Mouse (Mus musculus) frontal cortex, adult 2 months (tissue): Measurements from ENCODE around the gene Wfdc5. TPM values are rescaled to one million over a fixed set of nuclear protein-coding genes. Genes with fewer than 3 reads are reported as not detected.
"Not testable (repeated sequence)": the region's sequence is repeated elsewhere in the genome, so short reads cannot be mapped to it uniquely, and the experiment has no call there.

Source experiments
- DNase-seq, 2 experiments: peaks; one replicate each; pipeline ENCODE4 v3.0.0; 2022; ENCODE audit warnings: low spot score in 1 of 2; ENCODE audit errors: extremely low spot score in 1 of 2
- polyA plus RNA-seq: library from polyadenylated mRNA; depleted of rRNA; stranded (reverse); fragments of >200 nt; gene quantifications from 2 replicates; pipeline ENCODE4 v1.2.3, GENCODE M21; 2012; rRNA removed

Gene Wfdc5
- not detected in 2 replicates for polyA plus RNA-seq

DNA sequence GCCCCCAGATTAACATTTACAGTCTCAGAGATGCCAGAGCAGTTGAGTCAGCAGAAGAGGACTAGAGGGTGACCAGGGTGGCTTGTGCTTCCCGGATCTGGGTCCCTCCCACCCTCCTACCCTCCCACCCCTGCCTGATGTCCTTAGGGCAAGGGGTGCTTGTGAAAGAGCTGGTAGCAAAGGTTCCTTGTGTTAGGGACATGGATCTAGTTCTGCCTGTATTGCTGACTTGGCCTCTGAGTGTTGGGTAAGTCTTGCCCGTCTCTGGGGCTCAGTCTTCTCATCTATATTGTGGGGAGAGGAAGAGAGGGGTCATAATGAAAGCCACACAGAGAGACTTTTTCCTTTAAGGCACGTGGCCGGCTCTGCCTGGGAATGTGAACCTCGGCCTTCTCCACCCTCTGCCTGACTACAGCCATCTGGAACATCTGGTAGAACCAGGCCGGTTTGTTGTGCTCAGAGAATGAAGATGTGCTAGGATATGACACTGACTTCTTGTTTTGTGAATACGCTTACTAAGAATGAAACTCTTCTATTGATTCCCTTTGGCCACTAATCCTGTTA, at the start of gene Wfdc5:
Gene Wfdc5 (minus strand): TSS at position 51 of the 564 bp plus-strand sequence.
- no peak for DNase-seq

DNA sequence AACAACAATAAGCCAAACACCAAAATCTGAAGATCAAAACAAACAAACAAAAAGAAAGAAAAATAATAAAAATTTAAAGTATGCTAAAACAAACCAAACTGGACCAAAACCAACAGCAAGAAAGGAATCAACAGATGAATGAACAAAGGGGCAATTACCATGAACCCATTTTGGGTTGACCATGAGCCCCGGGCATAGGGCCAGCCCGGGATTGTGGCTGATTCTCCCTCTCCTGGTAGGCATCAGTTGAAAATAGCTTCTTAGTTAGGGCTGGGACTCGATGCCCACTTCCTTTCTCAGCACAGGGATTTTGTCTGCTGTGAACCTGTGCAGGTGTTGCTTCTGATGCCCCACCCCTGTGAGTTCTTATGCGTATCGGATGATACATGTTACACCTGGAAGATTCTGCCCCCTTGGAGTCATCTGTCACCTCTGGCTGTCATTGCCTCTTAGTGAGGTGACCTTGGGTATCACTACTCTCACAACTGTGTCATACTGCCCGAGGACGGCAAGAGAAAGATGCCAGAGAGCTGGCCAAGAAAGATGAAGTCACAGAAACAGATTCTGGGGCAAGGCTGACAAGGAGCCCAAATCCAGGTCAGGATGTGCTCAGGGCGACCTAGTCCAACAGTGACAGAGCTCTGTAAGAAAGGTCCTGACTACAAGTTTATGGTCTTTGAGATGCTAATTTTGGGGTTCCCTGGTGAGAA, 46.0 kb upstream of the Wfdc5 start:
- no peak for DNase-seq

DNA sequence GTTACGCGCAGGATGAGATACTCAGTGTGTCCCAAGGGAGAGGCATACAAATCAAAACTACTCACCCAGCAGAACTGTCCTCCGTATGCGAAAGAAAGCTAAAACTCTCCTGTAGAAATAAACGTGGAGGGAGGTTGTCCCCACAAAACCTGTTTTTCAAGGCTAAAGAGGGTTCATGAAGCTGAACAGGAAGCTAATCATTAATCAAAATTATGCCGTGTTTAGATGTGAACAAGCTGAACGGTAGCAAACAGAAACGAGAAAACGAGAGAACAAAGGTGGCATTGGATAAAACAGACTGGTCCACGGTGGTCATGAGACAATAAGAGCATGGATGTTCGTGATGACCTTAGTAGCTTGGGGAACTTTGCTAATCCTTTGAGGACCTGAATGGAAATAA, 39.0 kb upstream of the Wfdc5 start, which contains the start of gene Wfdc15b:
Gene Wfdc15b (minus strand): TSS at position 139 of the 400 bp plus-strand sequence.
- DNase-seq, result no peak

DNA sequence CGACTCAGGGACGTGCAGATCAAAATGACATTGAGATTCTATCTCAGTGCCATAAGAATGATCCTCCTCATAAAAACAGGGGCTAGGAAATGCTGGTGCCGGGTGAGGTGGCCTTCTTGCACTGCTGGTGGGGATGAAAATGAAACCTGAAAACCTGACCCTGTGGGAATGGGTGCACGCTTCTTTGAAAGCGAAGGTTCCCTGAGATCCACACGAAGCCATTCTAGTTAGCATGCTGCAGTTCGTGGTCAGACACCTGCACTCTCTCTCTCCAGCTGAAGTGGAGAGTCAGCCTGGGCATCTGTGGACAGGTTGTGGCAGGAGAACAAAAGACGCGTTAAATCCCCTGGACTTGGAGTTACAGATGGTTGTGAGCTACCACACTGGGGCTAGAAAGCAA, 36.8 kb upstream of the Wfdc5 start:
- DNase-seq, result no peak

DNA sequence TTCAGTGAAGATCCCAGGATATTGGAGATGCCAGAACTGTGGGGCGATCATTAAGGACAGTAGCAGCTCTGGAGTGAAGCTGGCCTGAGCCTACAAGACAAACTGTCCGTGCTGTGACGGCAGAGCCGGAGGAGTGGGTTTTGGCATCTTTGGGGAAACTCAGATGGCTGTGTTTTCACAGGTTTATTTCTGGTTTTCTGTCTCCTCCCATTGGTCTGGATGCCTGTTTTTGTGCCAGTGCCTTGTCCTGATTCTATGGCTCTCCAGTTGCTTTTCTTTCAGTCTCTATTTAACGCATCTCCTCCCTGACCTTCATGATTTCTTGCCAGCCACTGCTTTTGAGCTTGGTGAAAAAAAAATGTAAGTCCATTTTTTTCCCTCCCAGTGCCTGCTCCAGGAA, 30.2 kb upstream of the Wfdc5 start:
- peak; percentile 4 to 45 for DNase-seq

DNA sequence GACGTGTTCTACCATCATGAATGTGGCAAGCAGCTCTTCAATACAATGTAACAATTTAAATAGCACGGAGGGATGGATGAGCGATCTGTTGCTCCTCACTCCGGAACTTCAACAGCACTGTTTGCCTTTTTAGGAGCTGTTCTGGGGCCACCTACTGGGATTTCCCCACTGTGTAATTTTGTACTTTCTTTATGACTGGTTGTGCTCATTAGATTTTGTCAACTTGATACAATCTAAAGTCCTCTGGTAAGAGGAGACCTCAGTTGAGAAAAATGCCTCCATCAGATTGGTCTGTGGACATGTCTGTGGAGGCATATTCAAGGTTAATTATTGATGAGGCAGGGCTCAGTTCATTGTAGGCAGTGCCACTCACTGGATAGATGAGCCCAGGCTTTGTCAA, 28.4 kb upstream of the Wfdc5 start:
- DNase-seq, result no peak

DNA sequence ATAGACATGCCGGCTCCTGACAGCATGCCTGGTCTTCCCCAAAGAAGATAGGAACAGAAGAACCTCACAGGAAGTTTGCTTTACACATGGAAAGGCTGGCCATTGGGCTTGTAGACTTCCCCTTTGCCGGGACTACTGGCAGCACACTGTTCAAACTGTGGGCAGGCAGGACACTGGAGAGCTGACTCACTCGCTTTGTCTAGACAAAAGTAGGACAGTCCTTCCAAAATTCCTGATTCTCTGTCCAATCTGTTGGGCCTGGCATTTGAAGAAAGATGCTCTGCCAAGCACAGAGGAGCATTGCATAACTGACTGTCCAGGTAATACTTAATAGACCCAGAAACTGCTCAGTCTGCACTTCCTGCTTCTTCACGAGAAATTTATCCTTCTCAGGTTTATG, 24.1 kb upstream of the Wfdc5 start:
- peak in 1 of 2 experiments; percentile 26 for DNase-seq

DNA sequence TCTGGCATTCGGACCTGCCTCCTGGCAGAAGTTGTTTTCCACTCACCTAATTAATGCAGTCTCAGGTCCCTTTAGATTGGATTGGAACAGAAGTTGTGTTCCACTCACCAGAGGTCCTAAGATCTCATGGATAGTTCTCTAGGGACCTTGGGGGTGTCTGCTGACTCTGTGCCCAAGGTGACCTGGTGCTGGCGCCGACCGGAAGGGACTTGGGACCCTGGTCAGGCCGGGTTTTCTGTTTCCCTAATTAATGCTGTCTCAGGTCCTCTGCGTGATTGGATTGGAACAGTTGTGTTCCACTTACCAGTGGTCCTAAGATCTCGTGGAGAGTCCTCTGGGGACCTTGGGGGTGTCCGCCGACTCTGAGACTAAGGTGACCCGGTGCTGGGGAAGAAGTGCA, 23.5 kb upstream of the Wfdc5 start:
- not testable (repeated sequence) for DNase-seq

DNA sequence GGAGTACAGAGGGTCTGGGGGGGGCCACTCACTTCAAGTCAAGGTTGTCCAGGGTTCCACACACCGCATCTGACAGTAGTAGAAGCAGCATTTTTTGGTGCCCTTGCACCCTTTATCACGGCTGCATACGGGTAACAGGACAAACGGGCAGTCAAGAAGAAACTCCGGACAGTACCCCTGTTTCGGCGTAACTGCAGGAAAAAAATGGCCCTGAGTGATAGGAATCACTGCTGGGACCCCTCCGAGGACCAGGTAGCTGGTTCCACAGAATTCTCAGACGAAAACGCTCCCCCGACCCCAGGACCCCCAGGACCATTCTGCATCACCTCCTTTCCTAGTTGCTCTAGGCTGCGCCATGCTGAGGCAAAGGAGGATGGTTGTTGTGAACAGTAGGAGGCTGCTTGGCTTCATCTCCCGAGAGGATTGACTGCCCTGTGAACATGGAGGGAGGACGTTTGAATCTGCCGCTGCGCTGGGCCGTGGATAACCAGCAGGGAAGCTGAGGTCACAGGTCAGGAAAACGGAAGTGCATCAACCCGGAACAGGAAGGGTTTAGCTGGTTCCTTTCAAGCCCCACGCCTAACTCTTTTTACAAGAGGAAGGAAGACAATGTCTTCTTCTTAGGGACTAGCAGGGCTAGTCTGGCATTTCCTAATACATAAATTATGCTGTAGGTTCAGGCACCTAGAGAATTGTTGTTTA, 17.2 kb upstream of the Wfdc5 start, which contains the start of gene Wfdc15a:
Gene Wfdc15a (minus strand): TSS at position 505 of the 702 bp plus-strand sequence.
- no peak for DNase-seq

DNA sequence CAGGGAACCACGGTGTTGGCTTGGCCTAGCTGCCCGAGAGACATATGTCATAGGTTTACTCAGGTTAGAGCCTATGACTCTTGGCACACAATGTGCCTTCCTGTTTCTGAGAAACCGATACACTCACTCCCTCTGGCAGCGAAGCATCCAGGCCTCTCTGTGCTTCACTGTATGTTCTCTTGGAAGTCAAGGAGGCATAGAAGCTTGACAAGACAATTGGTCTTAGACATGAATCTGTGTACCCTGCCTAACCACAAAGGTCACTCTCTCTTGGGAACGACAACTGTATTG, 14.1 kb upstream of the Wfdc5 start:
- no peak for DNase-seq

DNA sequence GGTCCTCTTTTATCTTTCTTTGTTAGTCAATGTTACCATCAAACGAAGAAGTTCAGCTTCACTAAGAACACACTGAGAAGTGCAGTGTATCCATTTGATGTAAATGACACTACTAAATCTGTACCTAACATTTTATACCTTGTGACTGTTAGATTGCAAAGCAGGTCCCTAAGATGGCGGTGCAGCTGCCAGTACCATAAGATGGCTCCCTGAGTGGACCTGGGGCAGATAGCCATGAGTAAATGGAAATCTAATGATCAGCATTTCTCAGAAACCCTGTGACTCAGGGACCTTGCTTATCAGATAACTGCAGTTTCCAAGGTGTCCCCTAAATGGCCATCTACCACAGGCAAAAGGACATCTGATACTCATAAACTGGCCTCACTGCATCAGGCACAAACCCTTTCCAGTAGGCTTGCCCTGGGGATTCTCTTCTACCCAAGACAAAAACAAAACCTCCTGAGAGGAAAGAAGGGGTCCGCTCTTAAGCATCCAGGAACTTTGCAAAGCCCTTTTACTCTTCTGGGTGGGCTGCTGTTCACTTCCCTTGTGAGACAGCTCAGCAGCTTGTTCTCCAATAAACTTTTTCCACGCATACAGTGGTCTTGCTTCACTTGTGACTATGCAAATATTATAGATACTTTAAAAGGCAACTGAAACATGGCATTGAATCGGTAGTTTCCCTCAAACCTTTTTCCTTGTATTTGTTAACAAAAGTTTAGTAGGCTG, 13.6 kb upstream of the Wfdc5 start:
- no peak for DNase-seq

DNA sequence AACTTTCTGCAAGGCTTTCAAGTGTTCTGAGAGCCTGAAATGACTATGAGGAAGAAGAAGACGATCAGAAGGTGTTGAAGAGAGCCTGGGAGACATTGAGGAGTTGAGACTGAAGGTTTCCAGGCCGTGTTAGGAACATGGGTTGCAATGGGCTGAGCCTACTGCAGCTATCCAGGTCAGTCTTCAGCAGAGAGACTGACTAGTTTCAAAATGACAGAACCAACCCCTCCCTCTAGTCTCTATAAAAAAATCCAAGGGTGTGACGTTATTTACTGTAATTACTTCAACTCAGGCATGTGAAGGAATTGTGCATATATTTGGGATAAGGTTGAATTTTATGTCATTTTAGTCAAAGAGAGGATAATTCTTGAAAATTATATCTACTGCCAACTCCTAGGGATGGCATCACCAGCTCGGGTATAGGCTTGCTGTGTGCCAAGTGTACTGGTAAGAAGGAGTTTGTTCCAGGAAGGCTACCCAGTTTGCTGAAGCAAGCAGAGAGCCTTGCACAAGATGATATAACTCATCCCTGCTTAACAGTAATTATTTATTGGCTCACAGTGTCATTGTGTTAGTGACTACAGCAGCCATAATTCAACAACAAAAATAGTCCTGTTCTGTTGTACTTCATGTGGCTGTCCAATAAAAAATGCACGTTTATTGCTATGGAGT, 12.6 kb upstream of the Wfdc5 start:
- DNase-seq, result no peak

DNA sequence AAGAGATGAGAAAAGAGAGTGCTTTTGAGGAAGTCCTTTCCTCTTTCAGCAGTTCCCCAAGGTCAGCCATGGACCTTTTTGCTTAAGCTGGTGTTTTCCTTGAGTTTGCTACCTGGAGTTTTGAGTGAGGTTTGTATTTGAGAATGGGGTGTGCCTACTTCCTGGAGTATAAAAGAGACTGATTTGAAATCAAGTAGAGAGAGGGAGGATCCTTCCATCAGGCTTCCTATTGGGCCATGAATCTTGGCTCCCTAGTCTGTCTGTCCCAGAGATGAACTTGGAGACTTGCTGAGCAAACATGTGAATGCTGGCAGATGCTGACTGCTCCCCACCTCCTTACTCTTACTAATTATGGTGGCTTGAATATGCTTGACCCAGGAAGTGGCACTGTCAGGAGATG, 9.7 kb upstream of the Wfdc5 start:
- DNase-seq, result no peak

DNA sequence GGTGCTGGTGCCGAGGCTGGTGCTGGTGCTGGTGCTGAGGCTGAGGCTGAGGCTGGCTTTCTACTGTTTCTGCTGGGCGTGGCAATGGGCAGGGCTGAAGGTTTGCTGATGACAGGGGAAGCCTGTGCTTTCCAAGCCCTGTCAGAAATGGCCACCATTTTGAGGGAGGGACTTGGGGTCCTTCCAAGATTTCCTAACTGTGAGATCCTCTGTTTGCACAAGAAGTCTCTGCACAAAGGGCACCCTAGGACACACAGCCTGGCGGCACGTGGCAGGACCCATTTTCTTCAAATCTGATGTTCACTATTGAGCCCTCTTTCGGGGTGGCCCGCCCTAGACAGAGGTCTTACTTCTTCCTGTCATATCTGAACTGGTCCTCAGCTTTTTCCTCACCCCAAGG, 8.0 kb upstream of the Wfdc5 start, which contains the start of gene Wfdc12:
Gene Wfdc12 (minus strand): TSS at position 33 of the 400 bp plus-strand sequence.
- no peak for DNase-seq

DNA sequence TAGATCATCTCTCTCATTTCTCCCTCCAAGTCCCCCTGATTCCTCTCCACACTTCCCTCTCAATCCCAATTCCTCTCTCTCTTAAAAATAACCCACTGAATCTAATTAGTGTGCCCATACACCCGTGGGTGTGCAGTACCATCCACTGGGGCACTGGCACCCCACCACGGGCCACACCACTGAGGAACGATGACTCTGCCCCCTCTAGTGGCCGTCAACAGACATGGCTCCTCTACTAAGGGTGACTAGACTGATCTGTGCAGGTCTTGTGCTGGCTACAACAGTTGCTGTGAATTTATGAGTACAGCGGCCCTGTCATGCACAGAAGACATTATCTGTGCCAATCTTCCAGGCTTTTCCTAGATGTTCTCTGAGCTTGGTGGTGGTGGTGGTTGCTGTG, 6.2 kb upstream of the Wfdc5 start:
- no peak for DNase-seq

DNA sequence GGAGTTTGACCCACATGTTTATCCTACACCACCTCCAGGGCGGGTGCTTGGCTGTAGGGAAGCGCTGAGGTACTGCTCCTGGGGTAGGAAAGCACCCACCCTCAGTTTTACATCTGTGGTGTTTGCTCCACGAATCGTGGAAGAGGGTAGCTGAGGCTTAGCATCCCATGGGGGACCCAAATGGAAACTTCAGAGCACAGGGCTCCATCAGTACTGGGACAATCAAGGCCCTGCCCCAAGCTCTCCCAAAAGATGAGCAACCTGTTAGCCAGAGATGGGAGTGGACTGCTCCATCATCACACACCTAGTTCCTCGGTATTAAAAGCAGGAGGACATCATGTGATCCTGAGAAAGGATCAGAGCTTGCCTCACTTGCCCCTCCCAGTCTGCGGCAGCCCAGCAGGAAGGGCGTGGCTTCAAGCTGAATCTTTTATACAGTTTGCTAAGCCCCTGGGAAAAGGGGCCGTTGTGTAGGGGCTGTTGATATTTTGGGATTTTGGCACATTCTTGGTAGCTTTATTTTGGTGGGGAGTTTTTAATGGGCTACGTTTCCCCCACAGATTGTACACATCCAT, 1.7 kb upstream of the Wfdc5 start:
- DNase-seq, result no peak

DNA sequence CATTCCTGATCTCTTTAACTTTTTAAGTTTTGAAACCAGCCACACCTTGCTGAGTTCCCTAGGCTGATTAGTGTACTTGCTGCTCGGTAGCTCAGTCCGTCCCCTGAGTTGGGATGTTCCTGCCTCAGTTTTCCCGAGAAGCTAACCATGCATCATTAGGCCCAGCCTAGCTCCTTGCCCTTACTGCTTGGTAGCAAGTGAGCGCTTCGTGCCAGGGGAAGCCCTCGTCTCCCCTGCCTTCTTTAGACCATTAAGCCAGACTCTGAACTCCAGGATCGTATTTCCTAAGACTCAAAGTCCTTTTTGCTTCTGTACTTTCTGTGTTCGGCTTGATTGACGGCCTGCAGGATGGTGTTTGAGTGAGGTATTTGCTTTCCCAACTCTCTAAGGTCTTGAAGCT, 798 bp upstream of the Wfdc5 start:
- no peak for DNase-seq

DNA sequence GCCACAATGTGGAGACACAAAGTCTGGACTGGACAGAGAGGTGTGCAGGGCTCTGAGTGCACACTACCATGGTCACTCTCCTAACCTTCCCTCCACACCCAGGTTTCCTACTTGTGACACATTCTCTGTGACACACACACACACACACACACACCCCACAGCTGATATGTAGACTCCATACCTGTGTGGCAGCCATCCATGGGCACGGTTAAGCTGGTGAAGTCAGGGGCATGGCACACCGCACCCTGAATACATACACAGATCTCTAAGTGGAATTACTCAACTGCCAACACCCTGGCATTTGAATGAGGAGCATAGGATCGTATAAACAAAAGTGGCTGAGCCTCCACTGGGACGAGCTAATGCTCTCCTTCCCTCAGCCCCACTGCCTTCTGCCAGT, 1.8 kb downstream of the Wfdc5 start:
- DNase-seq, result no peak

DNA sequence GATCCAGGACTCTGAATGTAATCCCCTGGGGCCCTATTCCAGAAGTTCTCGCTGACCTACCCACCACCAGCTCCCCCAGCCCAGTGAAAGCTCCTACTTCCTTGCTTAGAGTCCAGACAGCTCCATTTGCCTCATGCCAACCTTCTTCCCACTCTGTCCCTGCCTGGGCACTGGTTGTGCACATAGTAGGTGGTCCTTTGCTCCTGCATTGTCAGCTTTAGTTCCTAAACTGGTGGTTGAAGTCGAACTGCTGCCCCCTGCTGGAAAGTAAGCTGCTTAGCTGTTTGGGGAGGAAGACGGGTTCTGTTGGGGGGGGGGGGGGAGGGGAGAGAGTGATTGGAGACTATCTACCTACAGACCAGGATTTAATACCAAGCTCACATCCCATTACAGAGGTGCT, 2.4 kb downstream of the Wfdc5 start:
- no peak for DNase-seq

DNA sequence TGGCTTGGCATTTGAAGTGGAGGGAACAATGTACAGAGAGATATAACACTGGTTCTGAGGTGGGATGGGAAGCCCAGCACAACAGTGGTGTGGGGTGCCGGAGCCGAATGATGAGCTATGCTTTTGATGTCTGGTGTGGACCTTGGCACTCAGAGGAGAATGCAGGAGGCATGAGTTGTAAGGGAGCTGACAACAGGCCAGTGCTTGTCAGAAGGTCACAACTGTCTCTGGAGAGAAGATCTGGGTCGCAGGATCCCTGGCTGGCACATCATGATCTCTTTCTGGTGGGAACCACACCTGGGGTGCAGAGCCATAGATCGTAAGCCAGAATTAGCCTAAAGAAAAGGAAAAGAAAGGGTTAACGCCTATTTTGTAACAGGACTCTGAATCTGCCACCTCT, 4.7 kb downstream of the Wfdc5 start:
- DNase-seq, result no peak
